18 mouse cellular contexts compared by ENCODE assay signal in the genomic region with DNA sequence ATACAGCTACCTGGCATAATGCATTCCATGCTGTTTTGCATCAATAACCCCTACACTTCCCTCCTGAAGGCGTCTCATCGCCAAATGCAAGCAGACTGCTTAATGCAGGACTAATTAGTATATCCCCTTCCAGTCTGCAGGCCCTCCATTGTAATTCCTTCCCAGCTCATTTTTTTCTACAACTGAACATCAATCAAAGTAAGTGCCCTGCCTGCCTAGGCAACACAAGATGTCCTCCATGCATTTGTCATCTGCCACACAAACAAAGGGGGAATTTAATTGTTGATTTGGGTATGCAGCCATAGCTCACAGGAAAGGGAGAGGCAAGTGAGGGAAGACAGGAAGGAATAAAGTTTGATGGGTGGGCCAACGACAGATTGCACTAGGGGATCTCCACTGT.
DNase-seq lines count a peak whose midpoint lies in the region; ATAC-seq and TF ChIP-seq lines count a peak whose summit lies in the region.
"Had no signal": no experiment of that assay in that cellular context is flagged by ENCODE, and none has a peak within 500 bp of the region (broad histone marks: within the 10 kb centered on the region; RNA-seq: fewer than 3 reads in every experiment).

No protein-coding gene starts in this region.

- no peaks in the 10 kb centered on the region for H3K9me3 ChIP-seq in forebrain, embryonic 16.5 days (ENCODE audit: control insufficient read depth, low read length)
- no peaks in the 10 kb centered on the region for H3K9me3 ChIP-seq in hindbrain, postnatal 0 days (ENCODE audit: low read length)
- H3K9me3 ChIP-seq in neural tube, embryonic 15.5 days (replicated peaks) = no peaks in the 10 kb centered on the region
- H3K9me3 ChIP-seq in stomach, postnatal 0 days (ENCODE audit: control insufficient read depth, low read length) = no peaks in the 10 kb centered on the region
- H3K9me3 ChIP-seq: heart, embryonic 13.5 days; limb, embryonic 12.5 days had no signal

- H3K27ac ChIP-seq in forebrain, embryonic 16.5 days (ENCODE audit: low read length) = no peak overlapping the region
- peak overlapping the region; percentile 12; the same call in 1 of the 2 replicates for H3K27ac ChIP-seq in hindbrain, postnatal 0 days
- H3K27ac ChIP-seq in neural tube, embryonic 15.5 days (replicated peaks) = peak overlapping the region; percentile 42; the same call in 1 of the 2 replicates
- H3K27ac ChIP-seq in stomach, postnatal 0 days (replicated peaks) = no peak overlapping the region
- H3K27ac ChIP-seq: heart, embryonic 13.5 days; limb, embryonic 12.5 days; liver, embryonic 14.5 days had no signal

- peaks cover 16% of the 10 kb centered on the region for H3K4me1 ChIP-seq in forebrain, embryonic 16.5 days (replicated peaks; ENCODE audit: control insufficient read depth, insufficient read depth, low read length)
- no peaks in the 10 kb centered on the region for H3K4me1 ChIP-seq in hindbrain, postnatal 0 days (ENCODE audit: insufficient read depth, low read length)
- H3K4me1 ChIP-seq in neural tube, embryonic 15.5 days = peaks cover 16% of the 10 kb centered on the region
- H3K4me1 ChIP-seq in stomach, postnatal 0 days (replicated peaks; ENCODE audit: control insufficient read depth, insufficient read depth) = no peaks in the 10 kb centered on the region
- H3K4me1 ChIP-seq: heart, embryonic 13.5 days; limb, embryonic 12.5 days had no signal

- no peak for TF ChIP-seq CTCF in hindbrain, postnatal 0 days (IDR thresholded peaks at IDR 0.05; ENCODE audit: low read depth)
- no peak for TF ChIP-seq CTCF in stomach, postnatal 0 days (IDR thresholded peaks at IDR 0.05; ENCODE audit: low read depth)

- peak; percentile 22 for DNase-seq in retina, postnatal 1 day
- DNase-seq in retina, embryonic 14.5 days (ENCODE audit: low spot score) = no peak
- no peak for DNase-seq in hindbrain, postnatal 0 days (ENCODE audit: low spot score)
- no peak for DNase-seq in stomach, postnatal 0 days (ENCODE audit: low spot score)
- DNase-seq in gastrocnemius, postnatal 14 days = no peak
- no peak for DNase-seq in adipocyte (ENCODE audit: low spot score)
- DNase-seq: cerebellum, adult 11-12 months; heart, postnatal 4 days; kidney, adult 2 months; kidney, postnatal 4 days; layer of hippocampus, postnatal 36 days; thymus, adult 2 months had no signal

- no peak overlapping the region for H3K9ac ChIP-seq in forebrain, embryonic 16.5 days (replicated peaks; ENCODE audit: low read depth, low read length)
- H3K9ac ChIP-seq in hindbrain, postnatal 0 days (replicated peaks; ENCODE audit: low read length) = no peak overlapping the region
- H3K9ac ChIP-seq in neural tube, embryonic 15.5 days (replicated peaks) = no peak overlapping the region
- H3K9ac ChIP-seq in stomach, postnatal 0 days (ENCODE audit: low read length) = no peak overlapping the region
- H3K9ac ChIP-seq: heart, embryonic 13.5 days; limb, embryonic 12.5 days; liver, embryonic 14.5 days had no signal

- peak; percentile 76 for ATAC-seq in forebrain, embryonic 16.5 days
- ATAC-seq in hindbrain, postnatal 0 days = 0 out of 2 replicates have a peak, but pooled peaks have one; percentile 32
- ATAC-seq in neural tube, embryonic 15.5 days (ENCODE audit: low FRiP score) = no peak
- ATAC-seq in stomach, postnatal 0 days (ENCODE audit: low FRiP score, low TSS enrichment) = no peak
- ATAC-seq: lung, postnatal 0 days had no signal

- TF ChIP-seq EP300 in stomach, postnatal 0 days (optimal IDR thresholded peaks at IDR 0.05) = no peak

- intact Hi-C loops in gastrocnemius, postnatal 14 days (cut with DNase I; ENCODE audit: low total_unique reads) = no loop called here

- no peaks in the 10 kb centered on the region for H3K36me3 ChIP-seq in forebrain, embryonic 16.5 days (ENCODE audit: control insufficient read depth, insufficient read depth)
- no peaks in the 10 kb centered on the region for H3K36me3 ChIP-seq in hindbrain, postnatal 0 days (ENCODE audit: insufficient read depth, low read length)
- no peaks in the 10 kb centered on the region for H3K36me3 ChIP-seq in neural tube, embryonic 15.5 days
- H3K36me3 ChIP-seq in stomach, postnatal 0 days (ENCODE audit: control insufficient read depth, insufficient read depth, low read length) = no peaks in the 10 kb centered on the region
- H3K36me3 ChIP-seq: heart, embryonic 13.5 days; limb, embryonic 12.5 days had no signal

- H3K4me2 ChIP-seq in forebrain, embryonic 16.5 days (ENCODE audit: low read length) = no peak overlapping the region; the same call in 1 of the 2 replicates
- no peak overlapping the region for H3K4me2 ChIP-seq in hindbrain, postnatal 0 days (ENCODE audit: low read depth, low read length)
- H3K4me2 ChIP-seq in neural tube, embryonic 15.5 days = no peak overlapping the region
- H3K4me2 ChIP-seq in stomach, postnatal 0 days (replicated peaks; ENCODE audit: low read depth) = no peak overlapping the region
- H3K4me2 ChIP-seq: heart, embryonic 13.5 days; limb, embryonic 12.5 days had no signal

- 9% methylated on average over 3 of the region's 3 CpGs for WGBS in forebrain, embryonic 16.5 days
- WGBS in hindbrain, postnatal 0 days = 23% methylated on average over 3 of the region's 3 CpGs
- 12% methylated on average over 3 of the region's 3 CpGs for WGBS in neural tube, embryonic 15.5 days
- WGBS in stomach, postnatal 0 days = 63% methylated on average over 3 of the region's 3 CpGs

- H3K4me3 ChIP-seq in forebrain, embryonic 16.5 days (replicated peaks; ENCODE audit: low read length) = no peak overlapping the region
- no peak overlapping the region for H3K4me3 ChIP-seq in hindbrain, postnatal 0 days (ENCODE audit: low read length)
- H3K4me3 ChIP-seq in neural tube, embryonic 15.5 days (replicated peaks) = no peak overlapping the region
- H3K4me3 ChIP-seq in stomach, postnatal 0 days (ENCODE audit: low read depth, low read length) = no peak overlapping the region
- H3K4me3 ChIP-seq: heart, embryonic 13.5 days; limb, embryonic 12.5 days had no signal

- H3K27me3 ChIP-seq in forebrain, embryonic 16.5 days (replicated peaks; ENCODE audit: control insufficient read depth, insufficient read depth, low read length) = no peaks in the 10 kb centered on the region
- no peaks in the 10 kb centered on the region for H3K27me3 ChIP-seq in hindbrain, postnatal 0 days (ENCODE audit: insufficient read depth, low read length)
- peaks cover 3% of the 10 kb centered on the region; the same call in 1 of the 2 replicates for H3K27me3 ChIP-seq in neural tube, embryonic 15.5 days (replicated peaks)
- no peaks in the 10 kb centered on the region for H3K27me3 ChIP-seq in stomach, postnatal 0 days (ENCODE audit: control insufficient read depth, insufficient read depth, low read length)
- H3K27me3 ChIP-seq: heart, embryonic 13.5 days; limb, embryonic 12.5 days had no signal

Comparison
In these comparisons a context has a peak if more than half of its experiments do, and no peak if none do; other contexts are left out.
1. ATAC-seq: peak in forebrain, embryonic 16.5 days (single experiment) and hindbrain, postnatal 0 days (single experiment); none in neural tube, embryonic 15.5 days (single experiment) and stomach, postnatal 0 days (single experiment).
2. H3K27ac ChIP-seq: peak in hindbrain, postnatal 0 days (single experiment) and neural tube, embryonic 15.5 days (single experiment); none in forebrain, embryonic 16.5 days (single experiment) and stomach, postnatal 0 days (single experiment).